Mouse (Mus musculus): ENCODE measurements around the gene Pde9a. TPM values are rescaled to one million over a fixed set of nuclear protein-coding genes. Genes with fewer than 3 reads are reported as not detected.

The Pde9a gene
- 10 to 100 TPM in 1 of 2 experiments, not detected in 1; 13.0 TPM for polyA plus RNA-seq (2012; fragmentation: generic; extraction: Trizol)

GRCm38 (mm10) chr17:31385671-31386665 lies at the start of gene Pde9a:
Gene Pde9a, plus strand, starts transcription at chr17:31386210.

DNA sequence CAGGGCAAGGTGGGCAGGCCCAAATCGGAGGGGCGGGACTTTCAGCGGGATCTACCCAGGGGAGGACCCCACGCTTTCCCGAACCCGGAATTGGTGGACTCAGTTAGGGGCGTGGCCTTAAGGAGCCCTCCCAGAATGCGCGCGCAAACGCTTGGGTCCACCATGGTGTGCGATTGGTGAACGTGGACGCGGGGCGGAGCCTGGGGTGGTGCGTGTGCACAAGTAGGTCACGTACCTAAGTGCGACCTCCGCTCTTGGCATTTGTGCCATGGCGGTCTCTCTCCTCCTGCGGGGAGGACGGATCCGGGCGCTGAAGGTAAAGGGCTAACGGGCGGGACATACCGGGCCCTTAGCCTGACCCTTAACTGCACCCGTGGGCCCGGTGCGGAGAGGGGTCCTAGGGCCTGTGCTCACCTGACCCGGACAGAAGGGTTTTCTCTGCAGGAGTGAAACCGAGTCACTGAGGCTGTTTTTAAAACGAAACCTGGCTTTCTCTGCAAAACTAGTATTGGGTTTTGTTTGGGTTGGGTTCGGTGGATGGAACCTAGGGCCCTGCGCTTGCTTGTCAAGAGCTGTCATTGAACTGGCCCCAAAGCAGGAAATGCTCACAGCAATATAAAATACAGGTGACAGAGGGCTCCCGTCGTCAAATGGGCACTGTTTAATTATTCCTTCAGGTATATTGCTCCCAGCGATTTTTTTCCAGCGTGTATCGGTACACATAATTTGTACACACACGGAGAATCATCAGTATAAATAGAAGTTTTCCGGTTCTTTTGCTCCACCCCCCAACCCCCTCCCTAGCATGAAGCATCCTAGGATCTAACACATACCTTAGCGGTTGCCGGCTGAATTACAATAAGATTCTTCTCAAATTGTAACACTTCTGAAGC lies 134.2 kb downstream of the Pde9a start, which contains the start of the genes Wdr4 and Ndufv3:
Gene Wdr4, minus strand, starts transcription at position 35 of the 893 bp plus-strand sequence.
Gene Ndufv3, plus strand, starts transcription at position 170 of the 893 bp plus-strand sequence.

Other genes starting within 250 kb of the Pde9a start
- not detected for gene Tff2, start 241.9 kb upstream of the Pde9a start, polyA plus RNA-seq (2012; fragmentation: generic; extraction: Trizol)
- not detected for gene Tff1, start 220.9 kb upstream of the Pde9a start, polyA plus RNA-seq (2012; fragmentation: generic; extraction: Trizol)
- not detected for gene Tmprss3, start 187.2 kb upstream of the Pde9a start, polyA plus RNA-seq (2012; fragmentation: generic; extraction: Trizol)
- under 1 TPM in 1 of 2 experiments, not detected in 1; 0.02 TPM for gene Ubash3a, start 178.3 kb upstream of the Pde9a start, polyA plus RNA-seq (2012; fragmentation: generic; extraction: Trizol)
- gene Rsph1, start 108.8 kb upstream of the Pde9a start, polyA plus RNA-seq (2012; fragmentation: generic; extraction: Trizol): 1 to 10 TPM; 2.2 to 5.0 TPM
- under 1 TPM; 0.58 to 0.87 TPM for gene Slc37a1, start 99.4 kb upstream of the Pde9a start, polyA plus RNA-seq (2012; fragmentation: generic; extraction: Trizol)
- 10 to 100 TPM; 18.6 to 35.7 TPM for gene Wdr4, start 133.8 kb downstream of the Pde9a start, polyA plus RNA-seq (2012; fragmentation: generic; extraction: Trizol)
- gene Ndufv3, start 133.9 kb downstream of the Pde9a start, polyA plus RNA-seq (2012; fragmentation: generic; extraction: Trizol): 100 to 1,000 TPM; 635 to 697 TPM
- 10 to 100 TPM in 1 of 2 experiments, 1 to 10 TPM in 1; 2.4 to 11.8 TPM for gene Pknox1, start 178.5 kb downstream of the Pde9a start, polyA plus RNA-seq (2012; fragmentation: generic; extraction: Trizol)